Mouse (Mus musculus): ENCODE measurements around the gene Olfr432. TPM values are rescaled to one million over a fixed set of nuclear protein-coding genes. Genes with fewer than 3 reads are reported as not detected.
A peak's percentile ranks its signal among the peaks of the same experiment; 100 is the strongest.
"Not testable (repeated sequence)": the region's sequence is repeated elsewhere in the genome, so short reads cannot be mapped to it uniquely, and the experiment has no call there.

The Olfr432 gene
- not detected for total RNA-seq (2022)

DNA sequence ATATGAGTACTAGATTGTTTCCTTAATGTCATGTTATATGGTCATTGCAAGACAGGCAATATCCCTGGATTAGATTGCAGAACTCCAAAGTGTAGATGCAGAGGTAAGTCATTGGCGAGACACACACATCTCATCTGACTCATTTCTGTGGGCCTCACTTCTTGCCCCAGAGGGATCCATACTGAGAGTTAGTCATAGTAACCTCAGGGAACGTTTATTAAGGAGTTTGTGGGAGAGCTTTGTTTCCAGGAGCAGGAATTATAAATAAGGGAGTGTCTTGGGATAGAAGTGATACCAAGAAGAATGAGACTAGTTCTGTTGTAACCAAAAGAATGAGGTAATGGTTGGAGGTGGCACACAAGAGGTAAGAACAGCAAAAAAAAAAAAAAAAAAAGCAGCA, at the start of gene Olfr432:
Gene Olfr432 (plus strand): TSS at position 313 of the 400 bp plus-strand sequence.
- DNase-seq (ENCODE audit: low spot score in 2 of 2): no peak

DNA sequence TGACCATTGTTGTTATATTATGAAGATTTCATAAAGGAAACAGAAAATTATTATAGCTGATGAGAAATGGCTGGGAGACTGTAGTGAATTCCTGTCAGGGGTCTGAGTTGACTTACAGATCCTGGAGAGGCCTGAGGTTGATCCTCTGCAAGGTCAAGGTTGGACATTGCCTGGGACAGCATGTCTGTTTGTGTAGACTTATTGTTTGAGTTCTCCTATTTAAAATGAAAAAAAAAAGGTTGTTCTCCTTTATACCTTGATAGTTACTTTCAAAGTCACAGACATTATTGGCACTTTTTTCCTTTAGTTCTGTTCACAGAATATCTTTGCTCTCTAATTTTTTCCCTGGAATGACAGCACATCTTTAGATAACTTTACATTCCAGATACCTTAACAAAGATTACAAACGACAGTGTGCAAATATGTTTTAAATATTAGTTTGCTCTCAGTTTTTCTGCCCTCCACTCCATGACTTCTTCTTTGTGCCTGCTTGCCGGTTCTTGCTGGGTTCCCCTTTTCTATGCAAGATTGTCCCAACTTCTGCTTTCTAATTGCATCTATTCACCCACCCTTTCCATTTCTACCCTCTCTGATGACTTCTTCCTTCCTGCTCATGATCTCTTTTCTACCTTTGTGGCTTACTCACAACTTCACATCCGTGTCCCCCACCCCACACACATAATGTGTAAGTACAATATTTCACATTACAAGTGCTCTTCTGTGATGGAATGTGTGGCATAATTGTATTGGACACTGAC, 44.5 kb upstream of the Olfr432 start:
- DNase-seq (ENCODE audit: low spot score in 2 of 2): not testable (repeated sequence)

DNA sequence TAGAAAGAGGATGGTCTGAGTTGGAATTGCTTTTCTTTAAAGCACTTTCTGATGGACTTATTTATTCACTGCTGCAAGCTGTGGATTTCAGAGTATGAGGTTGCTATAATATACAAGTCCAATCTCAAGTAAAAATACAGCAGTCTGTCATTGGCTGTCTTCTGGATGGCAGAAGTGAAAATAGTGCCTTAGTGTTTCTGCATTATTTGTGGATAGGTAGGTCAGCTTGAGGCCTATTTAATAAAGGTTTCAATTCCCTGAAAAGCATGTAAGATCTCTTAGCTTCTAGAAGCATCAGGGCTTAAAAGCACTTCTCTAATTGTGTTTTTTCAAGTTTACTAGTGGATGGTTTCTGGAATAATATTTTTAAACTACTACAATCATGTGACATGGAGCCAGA, 42.0 kb upstream of the Olfr432 start:
- not testable (repeated sequence) for DNase-seq (ENCODE audit: low spot score in 2 of 2)

DNA sequence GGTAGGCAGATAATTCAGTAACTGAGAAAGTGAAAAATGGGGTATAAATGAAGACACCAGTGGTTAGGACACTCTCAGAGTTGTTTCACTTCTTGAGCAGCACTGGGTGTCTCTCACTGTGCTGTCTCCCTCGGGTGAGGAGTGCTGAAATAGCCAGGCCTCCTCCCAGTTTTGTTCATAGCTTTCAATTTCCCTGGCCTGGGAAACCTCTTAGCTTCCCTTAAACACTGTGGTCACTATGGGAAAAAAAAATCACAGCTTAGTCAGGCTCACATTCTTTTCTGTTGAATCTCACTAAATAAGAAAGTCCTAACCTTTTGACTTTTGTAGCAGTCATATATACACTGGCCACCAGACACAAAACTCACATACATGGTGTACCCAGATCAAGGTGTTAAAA, 17.3 kb upstream of the Olfr432 start, which contains the start of gene Ifi205:
Gene Ifi205 (minus strand): TSS at position 113 of the 400 bp plus-strand sequence.
- peak in 1 of 2 experiments; percentile 24 for DNase-seq (ENCODE audit: low spot score in 2 of 2)

DNA sequence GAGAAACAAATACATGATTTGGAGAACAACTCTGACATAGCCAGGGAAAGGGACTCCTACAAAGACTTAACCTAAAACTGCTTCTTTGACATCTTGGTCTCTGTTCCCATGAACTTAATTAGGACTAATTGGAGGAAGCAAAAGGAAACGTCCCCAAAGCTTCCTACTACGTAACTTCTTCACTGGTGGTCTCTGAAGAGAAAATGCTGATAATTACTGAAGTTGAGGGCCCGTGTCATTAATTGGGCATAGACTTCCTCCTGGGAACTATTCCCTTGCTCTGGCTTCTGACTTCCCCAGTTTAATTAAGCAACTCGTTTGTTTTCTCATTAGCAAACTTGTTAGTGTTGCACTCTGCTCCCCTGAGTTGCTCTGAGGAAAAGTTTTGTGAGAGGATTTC, 13.2 kb upstream of the Olfr432 start:
- DNase-seq (ENCODE audit: low spot score in 2 of 2): no peak

DNA sequence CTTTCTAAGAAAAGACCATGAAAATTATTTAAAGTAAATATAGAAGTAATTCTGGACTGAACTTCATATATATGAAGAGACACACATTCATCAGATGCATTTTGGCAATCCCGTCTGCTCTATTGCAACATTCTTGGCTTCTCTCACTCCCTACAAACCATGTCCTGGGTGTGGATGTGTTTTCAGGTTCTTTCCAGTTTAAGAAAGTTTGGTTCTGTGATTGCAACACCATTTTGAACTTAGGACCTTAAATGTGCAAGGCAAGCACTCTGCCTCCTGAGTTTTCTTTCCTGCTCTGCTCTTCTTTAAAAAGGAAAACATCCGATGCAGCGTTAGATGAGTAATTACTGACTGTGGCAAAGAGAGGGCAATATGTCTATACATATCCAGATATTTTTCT, 10.5 kb upstream of the Olfr432 start:
- no peak for DNase-seq (ENCODE audit: low spot score in 2 of 2)

DNA sequence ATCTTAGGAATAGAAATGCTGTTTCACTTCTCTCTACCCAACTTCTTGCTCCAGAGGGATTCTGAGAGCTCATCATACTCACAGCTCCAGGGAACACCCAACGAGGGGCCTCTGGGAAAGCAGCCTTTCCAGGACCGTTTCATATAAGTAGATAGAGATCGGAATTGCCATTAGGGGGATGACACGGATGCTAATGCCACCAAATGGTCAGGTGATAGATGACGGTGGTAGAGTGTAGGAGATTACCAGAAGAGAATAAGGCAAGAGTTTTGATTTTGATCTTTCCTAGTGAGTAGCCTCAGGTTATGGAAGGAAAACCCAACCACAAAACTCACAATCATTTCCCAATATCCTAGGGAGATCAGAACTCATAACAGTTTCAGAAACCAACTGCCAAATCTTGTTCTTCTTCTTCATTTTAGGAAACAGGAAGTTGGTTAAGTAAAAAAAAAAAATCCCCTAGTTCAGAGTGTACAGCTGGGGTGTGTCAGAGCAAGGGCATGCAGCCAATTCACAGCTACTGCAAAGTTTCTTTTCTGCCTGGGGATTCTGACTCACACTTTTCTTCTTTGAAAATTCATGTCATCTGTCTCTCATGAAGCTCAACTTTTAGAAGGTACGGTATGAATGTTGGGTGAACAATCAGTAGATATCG, 8.4 kb upstream of the Olfr432 start, which contains the start of gene Olfr433:
Gene Olfr433 (plus strand): TSS at position 183 of the 655 bp plus-strand sequence.
- DNase-seq (ENCODE audit: low spot score in 2 of 2): peak in 1 of 2 experiments; percentile 40

DNA sequence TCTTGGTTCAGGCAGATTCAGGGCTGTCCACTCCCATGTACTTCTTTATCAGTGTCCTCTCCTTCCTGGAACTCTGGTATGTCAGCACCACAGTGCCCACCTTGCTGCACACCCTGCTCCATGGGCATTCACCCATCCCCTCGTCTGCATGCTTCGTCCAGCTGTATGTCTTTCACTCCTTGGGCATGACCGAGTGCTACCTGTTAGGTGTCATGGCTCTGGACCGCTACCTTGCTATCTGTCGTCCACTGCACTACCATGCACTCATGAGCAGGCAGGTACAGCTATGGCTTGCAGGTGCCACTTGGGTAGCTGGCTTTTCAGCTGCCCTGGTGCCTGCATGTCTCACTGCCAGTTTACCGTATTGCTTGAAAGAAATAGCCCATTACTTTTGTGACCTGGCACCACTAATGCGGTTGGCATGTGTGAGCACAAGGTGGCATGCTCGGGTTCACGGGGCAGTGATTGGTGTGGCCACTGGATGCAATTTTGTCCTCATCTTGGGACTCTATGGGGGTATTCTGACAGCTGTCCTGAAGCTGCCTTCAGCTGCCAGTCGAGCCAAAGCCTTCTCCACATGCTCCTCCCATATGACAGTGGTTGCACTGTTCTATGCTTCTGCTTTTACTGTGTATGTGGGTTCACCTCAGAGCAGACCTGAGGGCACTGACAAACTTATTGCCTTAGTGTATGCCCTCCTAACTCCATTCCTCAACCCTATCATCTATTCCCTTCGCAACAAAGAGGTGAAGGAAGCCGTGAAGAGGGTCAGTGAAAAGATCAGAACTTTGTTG, 6.7 kb upstream of the Olfr432 start:
- not testable (repeated sequence) for DNase-seq (ENCODE audit: low spot score in 2 of 2)

DNA sequence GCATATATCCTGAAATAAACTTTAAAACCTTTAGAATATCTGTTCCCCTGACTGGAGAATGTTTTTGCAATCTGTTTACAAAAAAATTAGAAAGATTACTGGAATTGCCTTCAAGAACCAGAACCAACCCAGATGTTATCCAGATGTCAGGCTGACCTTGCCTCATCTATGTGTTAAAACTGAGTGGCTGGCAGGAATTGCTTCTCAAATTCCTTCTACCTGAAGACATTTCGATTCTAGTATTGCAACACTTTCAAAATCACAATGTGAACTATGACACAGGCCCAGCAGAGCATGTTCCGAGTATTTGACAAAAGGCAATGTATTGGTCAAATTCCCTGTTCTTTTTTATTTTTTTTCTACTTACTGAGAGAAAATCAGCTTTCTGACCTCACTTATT, 4.6 kb upstream of the Olfr432 start:
- no peak for DNase-seq (ENCODE audit: low spot score in 2 of 2)

DNA sequence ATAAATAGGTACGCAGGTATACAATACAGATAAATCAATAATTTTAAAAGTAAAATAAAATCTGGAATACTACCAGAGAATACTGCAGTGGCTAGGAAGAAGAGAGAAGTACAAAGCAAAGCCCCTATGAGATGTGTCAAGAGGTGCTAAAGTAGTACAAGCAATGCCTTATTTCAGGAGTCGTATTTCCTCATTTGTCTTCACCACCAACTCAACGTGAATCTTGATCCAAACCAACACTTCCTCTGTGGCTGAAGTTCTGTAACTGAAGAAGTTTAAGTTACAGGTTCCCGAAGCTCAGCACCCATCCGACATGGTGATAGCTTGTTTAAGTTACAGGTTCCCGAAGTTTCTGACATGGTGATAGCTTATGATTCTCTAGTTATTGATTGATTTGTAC, 778 bp upstream of the Olfr432 start:
- not testable (repeated sequence) for DNase-seq (ENCODE audit: low spot score in 2 of 2)

DNA sequence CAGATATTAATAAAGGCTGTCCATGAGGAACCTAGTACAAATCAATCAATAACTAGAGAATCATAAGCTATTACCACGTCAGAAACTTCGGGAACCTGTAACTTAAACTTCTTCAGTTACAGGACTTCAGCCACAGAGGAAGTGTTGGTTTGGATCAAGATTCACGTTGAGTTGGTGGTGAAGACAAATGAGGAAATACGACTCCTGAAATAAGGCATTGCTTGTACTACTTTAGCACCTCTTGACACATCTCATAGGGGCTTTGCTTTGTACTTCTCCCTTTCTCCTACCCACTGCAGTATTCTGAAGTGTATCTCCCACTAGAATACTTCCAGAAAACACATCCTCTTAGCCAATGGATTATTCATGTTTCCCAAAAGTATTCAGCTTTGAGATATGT, 352 bp downstream of the Olfr432 start:
- DNase-seq (ENCODE audit: low spot score in 2 of 2): not testable (repeated sequence)

DNA sequence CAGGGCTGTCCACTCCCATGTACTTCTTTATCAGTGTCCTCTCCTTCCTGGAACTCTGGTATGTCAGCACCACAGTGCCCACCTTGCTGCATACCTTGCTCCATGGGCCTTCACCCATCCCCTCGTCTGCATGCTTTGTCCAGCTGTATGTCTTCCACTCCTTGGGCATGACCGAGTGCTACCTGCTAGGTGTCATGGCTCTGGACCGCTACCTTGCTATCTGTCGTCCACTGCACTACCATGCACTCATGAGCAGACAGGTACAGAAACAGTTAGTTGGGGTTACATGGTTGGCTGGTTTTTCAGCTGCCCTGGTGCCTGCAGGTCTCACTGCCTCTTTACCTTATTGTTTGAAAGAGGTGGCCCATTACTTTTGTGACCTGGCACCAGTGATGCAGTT, 1.5 kb downstream of the Olfr432 start:
- no peak for DNase-seq (ENCODE audit: low spot score in 2 of 2)

DNA sequence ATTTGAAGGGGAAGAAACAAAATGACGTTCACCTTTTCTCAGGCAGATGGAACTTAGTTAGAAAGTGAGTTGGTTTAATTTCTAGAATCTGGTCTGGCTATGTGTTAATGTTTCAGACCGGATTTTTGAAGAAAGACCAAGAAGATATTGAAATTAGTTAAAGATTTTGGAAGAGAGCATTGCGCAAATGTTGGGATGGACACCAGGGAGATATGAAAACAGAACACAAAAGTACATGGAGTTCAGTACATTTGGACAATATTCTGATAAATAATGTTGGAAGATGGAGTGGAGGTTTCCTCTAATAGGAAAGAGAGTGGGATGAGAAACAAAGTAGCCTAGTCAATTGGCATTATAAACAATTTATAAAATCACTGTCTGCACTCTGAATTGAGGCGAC, 2.5 kb downstream of the Olfr432 start:
- DNase-seq (ENCODE audit: low spot score in 2 of 2): no peak

DNA sequence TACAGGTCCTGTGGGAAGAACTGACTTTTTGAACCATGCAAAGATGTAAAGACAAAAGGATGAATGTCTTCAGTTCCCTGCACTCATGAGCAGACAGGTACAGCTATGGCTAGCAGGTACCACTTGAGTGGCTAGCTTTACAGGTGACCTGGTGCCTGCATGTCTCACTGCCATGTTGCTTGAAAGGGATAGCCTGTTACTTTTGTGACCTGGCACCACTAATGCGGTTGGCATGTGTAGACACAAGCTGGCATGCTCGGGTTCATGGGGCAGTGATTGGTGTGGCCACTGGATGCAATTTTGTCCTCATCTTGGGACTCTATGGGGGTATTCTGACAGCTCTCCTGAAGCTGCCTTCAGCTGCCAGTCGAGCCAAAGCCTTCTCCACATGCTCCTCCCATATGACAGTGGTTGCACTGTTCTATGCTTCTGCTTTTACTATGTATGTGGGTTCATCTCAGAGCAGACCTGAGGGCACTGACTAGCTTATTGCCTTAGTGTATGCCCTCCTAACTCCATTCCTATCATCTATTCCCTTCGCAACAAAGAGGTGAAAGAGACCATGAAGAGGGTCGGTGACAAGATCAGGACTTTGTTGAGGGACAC, 3.0 kb downstream of the Olfr432 start:
- DNase-seq (ENCODE audit: low spot score in 2 of 2): no peak

DNA sequence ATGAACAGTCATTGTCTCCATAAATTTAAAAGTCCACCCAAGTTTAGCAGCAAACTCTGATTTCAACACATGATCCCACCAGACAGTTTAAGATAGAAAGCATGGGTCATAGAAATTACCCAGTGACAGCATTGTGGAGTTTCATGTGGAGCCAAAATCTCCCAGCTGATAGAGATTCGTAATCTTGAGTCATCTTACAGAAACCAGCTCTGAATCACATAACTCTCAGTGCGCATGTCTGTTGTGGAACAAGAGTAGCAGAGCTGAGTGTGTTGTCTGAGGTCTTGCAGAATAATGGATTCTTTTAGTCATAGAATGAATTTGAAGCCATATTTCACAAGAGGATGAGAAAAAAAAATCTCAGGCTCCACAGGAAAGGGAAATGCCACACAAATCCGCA, 4.0 kb downstream of the Olfr432 start:
- no peak for DNase-seq (ENCODE audit: low spot score in 2 of 2)

DNA sequence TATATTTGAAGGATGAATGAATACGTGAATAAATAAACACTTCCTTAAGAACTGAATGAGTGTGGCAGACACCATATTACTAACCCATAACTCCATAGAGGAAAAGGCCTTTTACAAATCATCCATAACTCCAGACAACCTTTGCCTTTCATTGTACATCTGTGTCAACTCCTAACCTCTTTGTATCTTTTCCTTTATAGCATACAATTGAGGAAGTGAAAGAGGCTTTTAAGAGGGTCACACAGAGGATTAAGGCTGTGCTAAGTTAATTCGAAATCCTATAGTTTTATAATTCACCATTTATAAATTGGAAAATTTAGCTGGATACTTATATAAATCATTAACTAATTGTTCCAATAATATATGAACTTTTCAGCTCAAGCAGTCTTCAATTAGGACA, 6.2 kb downstream of the Olfr432 start:
- no peak for DNase-seq (ENCODE audit: low spot score in 2 of 2)

DNA sequence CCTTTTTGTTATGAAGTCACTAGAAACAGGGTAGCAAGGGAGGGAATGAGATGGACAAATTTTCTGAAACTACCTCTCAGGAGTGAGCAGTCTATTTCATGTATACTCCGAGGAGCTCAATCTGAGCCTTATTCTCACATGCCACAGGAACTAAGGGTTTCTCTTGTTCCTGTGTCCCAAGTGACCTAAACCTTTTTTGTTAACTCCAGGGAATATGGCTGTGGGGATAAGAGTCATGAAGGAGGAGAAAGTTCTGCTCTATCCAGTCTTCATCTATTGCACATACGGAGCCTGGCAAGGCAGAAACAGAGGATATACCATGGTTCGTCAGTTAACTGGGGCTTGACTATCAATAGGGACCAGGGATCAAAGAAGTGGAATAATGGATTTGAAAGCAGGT, 17.3 kb downstream of the Olfr432 start, which contains the start of gene Olfr430:
Gene Olfr430 (plus strand): TSS at position 301 of the 400 bp plus-strand sequence.
- DNase-seq (ENCODE audit: low spot score in 2 of 2): no peak

DNA sequence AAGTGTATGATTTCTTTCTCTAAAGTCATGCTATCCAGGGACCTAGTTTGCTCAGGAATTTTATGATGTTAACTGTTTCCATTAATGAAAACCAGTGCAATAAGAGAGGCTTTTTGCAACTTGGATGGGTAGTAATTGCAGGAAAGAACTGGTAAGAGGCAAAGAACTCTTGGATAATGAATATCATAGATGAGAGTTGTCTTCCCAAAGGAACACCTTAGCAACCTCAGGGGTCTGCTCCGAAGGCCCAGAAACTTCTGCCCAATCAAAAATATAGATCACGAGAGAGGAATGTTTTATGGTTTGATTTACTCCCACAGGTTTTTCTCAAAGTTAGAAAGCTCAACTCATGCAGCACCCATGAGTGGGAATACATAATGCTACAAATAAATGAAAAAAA, 35.0 kb downstream of the Olfr432 start, which contains the start of gene Olfr429:
Gene Olfr429 (plus strand): TSS at position 301 of the 400 bp plus-strand sequence.
- no peak for DNase-seq (ENCODE audit: low spot score in 2 of 2)

DNA sequence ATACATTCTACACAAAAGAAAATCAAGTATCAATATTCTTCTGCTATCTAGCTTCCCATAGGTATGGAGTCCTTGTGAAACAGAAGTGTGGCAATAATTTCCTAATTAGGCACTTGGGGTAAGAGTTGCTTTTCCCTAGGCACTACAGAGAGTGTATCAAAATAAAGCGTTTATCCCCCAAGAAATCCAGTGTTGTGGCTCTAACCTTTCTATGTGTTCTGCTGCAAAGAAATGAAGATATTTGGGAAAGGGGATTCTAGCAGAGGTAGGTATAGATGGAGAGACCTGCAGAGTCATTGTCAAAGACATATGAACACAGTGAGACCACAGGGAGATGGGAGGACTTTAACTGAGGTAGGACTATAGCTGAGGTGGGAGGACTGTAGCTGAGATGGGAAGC, 47.6 kb downstream of the Olfr432 start, which contains the start of gene Olfr427:
Gene Olfr427 (plus strand): TSS at position 301 of the 400 bp plus-strand sequence.
- no peak for DNase-seq (ENCODE audit: low spot score in 2 of 2)

DNA sequence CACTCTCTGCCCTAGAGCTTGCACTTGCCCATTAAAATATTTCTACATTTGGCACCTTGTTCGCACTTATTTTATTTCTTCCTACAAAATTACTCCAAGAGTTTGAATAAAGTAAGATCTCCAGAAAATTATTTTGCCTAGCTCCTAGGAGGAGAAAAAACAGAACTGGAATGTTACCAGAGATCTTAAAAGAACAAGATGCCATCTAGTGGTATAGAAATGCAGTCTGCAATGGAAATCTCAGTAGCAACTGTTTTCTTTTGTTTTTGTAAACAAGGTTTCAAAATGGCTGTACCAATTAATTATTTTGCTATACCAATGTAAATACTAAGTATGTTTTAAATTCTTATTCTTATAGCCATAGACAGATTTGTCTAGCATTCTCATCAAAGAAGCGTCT, 54.7 kb downstream of the Olfr432 start:
- no peak for DNase-seq (ENCODE audit: low spot score in 2 of 2)
